Mouse (Mus musculus) heart, postnatal 0 days (tissue): ENCODE measurements at regions not wholly inside any gene's neighbourhood (a gene's known extent, or its start where the extent isn't known, plus 50 kb on each side); places are given as distances from the start of the nearest gene placed in this dataset.

ENCODE experiments used
- ATAC-seq: fragments of 200-750 bp; cut with Nextera tagmentation; 2 replicates; pipeline ENCODE4 v1.8.0; 2017; ENCODE audit warnings: low read depth, moderate number of reproducible peaks, moderate library complexity; ENCODE audit not compliant: insufficient read depth
- DNase-seq: peaks from one replicate; pipeline ENCODE4 v3.0.0-alpha.2; 2016; ENCODE audit warnings: low spot score
- H3K27ac ChIP-seq: fragments of 300-500 bp; sonication (generic); 2 replicates; pipeline ENCODE4 v1.5.1; 2014; ENCODE audit warnings: low read depth, mild to moderate bottlenecking
- H3K27me3 ChIP-seq: fragments of 300-500 bp; sonication (generic); 2 replicates; pipeline ENCODE4 v1.6.1; 2014; ENCODE audit warnings: low read length, mixed read lengths; ENCODE audit not compliant: control insufficient read depth, insufficient read depth
- H3K36me3 ChIP-seq: fragments of 300-500 bp; sonication (generic); replicated peaks from 2 replicates; pipeline ENCODE4 v1.6.1; 2014; ENCODE audit warnings: low read length, mixed read lengths; ENCODE audit not compliant: control insufficient read depth, insufficient read depth
- H3K4me1 ChIP-seq: fragments of 300-500 bp; sonication (generic); 2 replicates; pipeline ENCODE4 v1.6.1; 2014; ENCODE audit warnings: antibody characterized with exemption; ENCODE audit not compliant: control insufficient read depth, insufficient read depth
- H3K4me2 ChIP-seq: fragments of 300-500 bp; sonication (generic); 2 replicates; pipeline ENCODE4 v1.6.1; 2014; ENCODE audit warnings: low read depth, mild to moderate bottlenecking, low read length, moderate library complexity
- H3K4me3 ChIP-seq: fragments of 300-500 bp; sonication (generic); 2 replicates; pipeline ENCODE4 v1.5.1; 2014; ENCODE audit warnings: low read depth, low read length
- H3K9ac ChIP-seq: fragments of 300-500 bp; sonication (generic); replicated peaks from 2 replicates; pipeline ENCODE4 v1.6.1; 2014; ENCODE audit warnings: low read depth, low read length, mixed read lengths
- H3K9me3 ChIP-seq: fragments of 300-500 bp; sonication (generic); replicated peaks from 2 replicates; pipeline ENCODE4 v1.6.1; 2016; ENCODE audit warnings: low read length; ENCODE audit not compliant: control insufficient read depth
- CTCF ChIP-seq: IDR thresholded peaks from 2 replicates; pipeline ENCODE4 v1.5.1; 2016; ENCODE audit warnings: antibody characterized with exemption, control low read depth, low read depth
- EP300 ChIP-seq: IDR thresholded peaks from 2 replicates; pipeline ENCODE4 v1.6.1; 2016; ENCODE audit warnings: antibody characterized with exemption, low read depth
- WGBS: fragments of 180-500 bp; shearing (Covaris S2); extraction: QIAGEN DNeasy Blood & Tissue Kit; methylation state at CpG from one replicate; pipeline ENCODE4 v1.1.7; 2014; 5-methylcytosine and 5-hydroxymethylcytosine counted together

DNA sequence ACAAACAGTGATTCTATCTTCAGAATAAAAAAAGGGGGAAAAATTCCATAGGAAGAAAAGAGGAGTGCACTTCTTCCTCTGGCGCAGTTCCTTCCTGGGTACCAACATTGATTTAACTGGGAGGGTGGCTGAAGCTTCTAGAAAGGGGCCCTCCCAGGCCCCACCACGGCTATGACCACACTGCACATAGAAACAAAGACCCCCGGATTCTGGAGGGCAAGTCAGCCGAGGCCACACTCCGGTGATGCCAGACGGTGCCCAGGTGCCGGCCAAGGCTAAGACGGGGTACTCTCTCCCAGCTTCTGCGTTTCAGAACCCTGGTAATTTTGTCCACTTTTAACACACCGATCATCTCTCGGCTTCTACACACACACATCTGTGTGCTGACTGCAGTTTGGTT lies 435.8 kb downstream of the Zfp536 start:
- H3K4me3 ChIP-seq, result no peak overlapping the region
- TF ChIP-seq EP300 (no peak), CTCF (no peak)
- no peaks in the 10 kb centered on the region for H3K36me3 ChIP-seq
- WGBS, result 68% methylated on average over 11 of the region's 11 CpGs
- no peak for DNase-seq
- H3K27ac ChIP-seq, result no peak overlapping the region
- H3K9me3 ChIP-seq, result no peaks in the 10 kb centered on the region
- H3K27me3 ChIP-seq, result peaks cover 27% of the 10 kb centered on the region
- H3K4me2 ChIP-seq, result peak overlapping the region; percentile 87
- no peak overlapping the region for H3K9ac ChIP-seq
- no peak for ATAC-seq
- H3K4me1 ChIP-seq, result peaks cover 3% of the 10 kb centered on the region; the same call in 1 of the 2 replicates

DNA sequence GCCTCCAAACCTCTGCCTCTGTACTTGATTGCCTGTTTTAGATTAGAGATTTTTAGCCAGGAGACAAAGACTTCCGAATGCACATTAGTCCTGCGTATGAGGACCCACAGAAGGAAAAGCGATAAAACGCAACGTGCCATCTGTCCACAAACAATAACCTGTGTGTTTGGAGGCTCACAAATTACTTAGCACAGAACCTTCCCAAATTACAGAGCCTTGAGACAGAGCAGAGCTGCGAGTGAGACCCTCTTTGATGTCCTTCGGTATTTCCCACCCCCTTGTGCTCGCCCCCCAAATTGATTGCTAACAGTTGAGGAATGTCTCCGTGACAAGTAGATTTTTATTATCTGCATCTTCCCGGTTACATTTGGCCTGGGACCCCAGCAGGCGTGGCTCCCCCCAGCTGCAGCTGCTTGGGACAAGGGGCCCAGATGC lies 435.4 kb downstream of the Zfp536 start:
- Histone ChIP-seq H3K4me2 (no peak overlapping the region), H3K9ac (no peak overlapping the region), H3K4me1 (peaks cover 5% of the 10 kb centered on the region; the same call in 1 of the 2 replicates), H3K36me3 (no peaks in the 10 kb centered on the region), H3K4me3 (no peak overlapping the region), H3K27ac (no peak overlapping the region), H3K9me3 (no peaks in the 10 kb centered on the region), H3K27me3 (peaks cover 32% of the 10 kb centered on the region)
- TF ChIP-seq CTCF, result no peak
- TF ChIP-seq EP300, result no peak
- no peak for ATAC-seq
- 45% methylated on average over 11 of the region's 11 CpGs for WGBS
- no peak for DNase-seq

DNA sequence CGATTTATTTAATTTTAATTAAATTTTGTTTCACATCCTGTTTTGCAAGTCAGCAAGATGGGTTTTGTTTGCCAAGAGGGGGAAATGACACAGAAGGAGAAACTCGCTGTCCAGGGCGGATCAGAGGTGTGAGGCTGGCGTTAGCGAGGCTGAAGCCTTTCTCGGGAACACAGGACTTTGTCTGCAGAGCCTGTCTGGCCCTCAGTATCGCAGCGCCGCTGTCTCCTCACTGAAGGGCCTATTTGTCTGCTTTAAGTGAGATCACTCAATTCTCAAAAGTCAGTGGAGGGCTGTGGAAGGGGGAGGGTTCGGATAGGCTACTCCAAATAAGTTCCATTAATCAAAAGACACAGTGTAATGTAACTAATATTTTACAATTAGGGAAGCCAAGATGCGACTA lies 430.8 kb downstream of the Zfp536 start:
- ATAC-seq, result no peak
- Histone ChIP-seq H3K4me1 (0 out of 2 replicates have a peak, but pooled peaks cover 4% of the 10 kb centered on the region), H3K27me3 (peaks cover 45% of the 10 kb centered on the region), H3K27ac (no peak overlapping the region), H3K4me3 (peak overlapping the region; percentile 33; the same call in 1 of the 2 replicates), H3K9ac (0 out of 2 replicates have a peak overlapping the region, but pooled peaks have one; percentile 15), H3K4me2 (peak overlapping the region; percentile 57), H3K36me3 (no peaks in the 10 kb centered on the region), H3K9me3 (no peaks in the 10 kb centered on the region)
- DNase-seq, result no peak
- TF ChIP-seq EP300 (no peak), CTCF (no peak)
- 16% methylated on average over 11 of the region's 11 CpGs for WGBS

DNA sequence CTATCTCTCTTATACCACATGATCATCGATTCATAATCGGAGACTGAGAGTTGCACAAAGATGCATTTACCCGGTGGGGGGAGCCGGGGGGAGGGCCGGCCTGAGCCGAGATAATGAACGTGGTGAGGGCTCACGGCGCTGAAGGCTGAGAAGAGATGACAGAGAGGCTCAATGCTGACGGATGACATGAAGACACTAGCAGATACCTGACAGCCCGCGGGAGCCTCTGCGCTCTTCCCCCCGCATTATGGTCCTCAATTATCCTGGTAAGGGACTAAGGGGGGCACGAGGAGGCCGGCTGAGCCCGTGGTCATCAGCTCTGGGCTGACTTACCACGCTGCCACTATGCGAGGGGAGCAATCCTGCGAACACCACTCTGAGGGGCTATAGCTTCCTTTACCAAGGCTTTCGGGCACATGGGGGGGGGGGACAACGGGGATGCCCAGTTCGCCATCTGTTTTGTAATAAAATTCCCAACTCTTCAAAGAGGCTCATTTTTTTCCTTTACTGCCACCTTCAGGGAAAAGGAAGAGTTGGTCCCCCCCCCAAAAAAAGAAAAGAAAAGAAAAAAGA lies 430.3 kb downstream of the Zfp536 start:
- H3K36me3 ChIP-seq, result no peaks in the 10 kb centered on the region
- H3K27ac ChIP-seq, result no peak overlapping the region
- H3K4me3 ChIP-seq, result peak overlapping the region; percentile 33
- DNase-seq, result no peak
- TF ChIP-seq EP300 (no peak), CTCF (no peak)
- no peak for ATAC-seq
- H3K4me1 ChIP-seq, result 0 out of 2 replicates have a peak, but pooled peaks cover 4% of the 10 kb centered on the region
- peak overlapping the region; percentile 57 for H3K4me2 ChIP-seq
- 18% methylated on average over 23 of the region's 23 CpGs for WGBS
- peaks cover 43% of the 10 kb centered on the region for H3K27me3 ChIP-seq
- H3K9ac ChIP-seq, result 0 out of 2 replicates have a peak overlapping the region, but pooled peaks have one; percentile 15
- no peaks in the 10 kb centered on the region for H3K9me3 ChIP-seq

DNA sequence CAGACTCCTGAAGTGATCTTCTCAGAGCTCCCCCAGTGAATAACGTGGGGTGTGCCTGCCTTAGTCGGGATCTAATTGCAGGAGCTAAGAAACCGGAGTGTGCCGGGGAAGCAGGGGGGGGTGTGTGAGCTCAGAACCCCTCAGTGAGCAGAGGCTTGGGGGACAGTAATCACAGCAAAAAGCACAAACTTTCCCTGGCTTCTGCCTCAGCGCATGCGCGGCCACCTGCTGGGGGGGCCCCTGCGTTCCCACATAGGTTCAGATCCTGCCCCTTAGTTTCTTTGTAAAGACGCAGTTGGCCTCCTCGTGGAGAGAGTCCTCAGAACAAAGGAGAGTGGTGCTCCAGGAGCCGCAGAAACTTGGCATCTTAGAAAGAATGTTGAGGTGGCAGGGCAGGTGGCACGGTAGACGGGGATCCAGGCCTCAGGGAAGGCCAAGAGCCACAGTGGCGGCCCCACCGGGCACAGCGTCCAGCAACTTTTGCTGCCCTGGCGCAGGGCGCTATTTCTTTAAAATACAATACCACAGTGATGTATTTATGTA lies 429.7 kb downstream of the Zfp536 start:
- 52% methylated on average over 18 of the region's 18 CpGs for WGBS
- H3K27me3 ChIP-seq, result peaks cover 42% of the 10 kb centered on the region
- 0 out of 2 replicates have a peak overlapping the region, but pooled peaks have one; percentile 57 for H3K4me2 ChIP-seq
- no peak overlapping the region for H3K4me3 ChIP-seq
- H3K36me3 ChIP-seq, result no peaks in the 10 kb centered on the region
- TF ChIP-seq EP300 (no peak), CTCF (no peak)
- no peak overlapping the region for H3K9ac ChIP-seq
- no peak for DNase-seq
- H3K4me1 ChIP-seq, result 0 out of 2 replicates have a peak, but pooled peaks cover 4% of the 10 kb centered on the region
- no peak overlapping the region for H3K27ac ChIP-seq
- no peak for ATAC-seq
- H3K9me3 ChIP-seq, result no peaks in the 10 kb centered on the region
